Mouse (Mus musculus) ES-E14 (cell line): Measurements from ENCODE around the gene Ccl12.

Experiments
- CHD2 ChIP-seq: IDR thresholded peaks from 2 replicates; pipeline ENCODE4 v1.6.1; 2014; ENCODE audit warnings: mild to moderate bottlenecking, low read depth, low read length, inconsistent platforms
- HCFC1 ChIP-seq: IDR thresholded peaks from 2 replicates; pipeline ENCODE4 v1.6.1; 2012; ENCODE audit warnings: low read length, inconsistent platforms, borderline replicate concordance; ENCODE audit not compliant: insufficient read depth
- MAFK ChIP-seq: IDR thresholded peaks from 2 replicates; pipeline ENCODE4 v1.6.1; 2014; ENCODE audit warnings: mild to moderate bottlenecking, low read depth, low read length, inconsistent platforms; ENCODE audit not compliant: insufficient read depth
- ZNF384 ChIP-seq: IDR thresholded peaks from 2 replicates; pipeline ENCODE4 v1.6.1; 2012; ENCODE audit warnings: low read depth, low read length, inconsistent platforms

- TF ChIP-seq HCFC1 (no peak), MAFK (no peak), ZNF384 (no peak), CHD2 (no peak)
These were observed 44.0 kb upstream of the Ccl12 start, which contains the start of gene Ccl11 for GRCm38 (mm10) chr11:82057646-82058045.
